Mouse (Mus musculus) midbrain, embryonic 11.5 days (tissue): ENCODE measurements around the gene Krt71. TPM values are rescaled to one million over a fixed set of nuclear protein-coding genes. Genes with fewer than 3 reads are reported as not detected.

ENCODE experiments used
- ATAC-seq: fragments of 200-750 bp; cut with Nextera tagmentation; 2 replicates; pipeline ENCODE4 v1.8.0; 2017; ENCODE audit warnings: moderate TSS enrichment, moderate library complexity; ENCODE audit not compliant: low FRiP score
- DNase-seq: peaks from one replicate; pipeline ENCODE4 v3.0.0; 2015; ENCODE audit warnings: low spot score; ENCODE audit errors: missing footprints
- H3K27ac ChIP-seq: fragments of 300-500 bp; sonication (generic); 2 replicates; pipeline ENCODE4 v1.5.1; 2014; ENCODE audit warnings: low read depth, low read length
- H3K27me3 ChIP-seq: fragments of 300-500 bp; sonication (generic); 2 replicates; pipeline ENCODE4 v1.6.1; 2014; ENCODE audit warnings: mild to moderate bottlenecking, low read length, moderate library complexity, mixed read lengths; ENCODE audit not compliant: control insufficient read depth, insufficient read depth
- H3K36me3 ChIP-seq: fragments of 300-500 bp; sonication (generic); 2 replicates; pipeline ENCODE4 v1.6.1; 2014; ENCODE audit warnings: mild to moderate bottlenecking, low read length, moderate library complexity, mixed read lengths; ENCODE audit not compliant: control insufficient read depth, insufficient read depth
- H3K4me1 ChIP-seq: fragments of 300-500 bp; sonication (generic); 2 replicates; pipeline ENCODE4 v1.6.1; 2014; ENCODE audit warnings: low read length; ENCODE audit not compliant: control insufficient read depth, insufficient read depth
- H3K4me2 ChIP-seq: fragments of 300-500 bp; sonication (generic); 2 replicates; pipeline ENCODE4 v1.6.1; 2014; ENCODE audit warnings: mild to moderate bottlenecking, moderate library complexity
- H3K4me3 ChIP-seq: fragments of 300-500 bp; sonication (generic); 2 replicates; pipeline ENCODE4 v1.5.1; 2014; ENCODE audit warnings: low read depth, low read length
- H3K9ac ChIP-seq: fragments of 300-500 bp; sonication (generic); 2 replicates; pipeline ENCODE4 v1.6.1; 2014; ENCODE audit warnings: low read length
- H3K9me3 ChIP-seq: fragments of 300-500 bp; sonication (generic); 2 replicates; pipeline ENCODE4 v1.6.1; 2016; ENCODE audit warnings: low read length; ENCODE audit not compliant: control insufficient read depth
- WGBS: fragments of 180-500 bp; shearing (Covaris S2); extraction: QIAGEN DNeasy Blood & Tissue Kit; methylation state at CpG from one replicate; pipeline ENCODE4 v1.1.7; 2014; 5-methylcytosine and 5-hydroxymethylcytosine counted together
- polyA plus RNA-seq: library from polyadenylated mRNA; unstranded; fragments of >200 nt; fragmentation: Nextera tagmentation; extraction: Ambion mirVana; gene quantifications from 2 replicates; pipeline ENCODE4 v1.2.1, GENCODE M21; 2014

Krt71 gene
- polyA plus RNA-seq = not detected in 2 replicates

- no peak for ATAC-seq
- H3K36me3 ChIP-seq = no peaks in the 10 kb centered on the region
- 56% methylated on average over 14 of the region's 14 CpGs for WGBS
These were observed at the start of gene Krt71 for GRCm38 (mm10) chr15:101742711-101743110. TSS of gene Krt71 (minus strand) at chr15:101743109.

GRCm38 (mm10) chr15:101790867-101791266 is 48.0 kb upstream of the Krt71 start:
- Histone ChIP-seq H3K9me3 (no peaks in the 10 kb centered on the region), H3K27me3 (no peaks in the 10 kb centered on the region), H3K27ac (no peak overlapping the region), H3K4me3 (no peak overlapping the region), H3K4me1 (no peaks in the 10 kb centered on the region), H3K36me3 (no peaks in the 10 kb centered on the region), H3K4me2 (no peak overlapping the region), H3K9ac (no peak overlapping the region)
- no peak for DNase-seq
- ATAC-seq = no peak
- WGBS = 32% methylated on average over 3 of the region's 3 CpGs

More at GRCm38 (mm10) chr15:101742711-101743110, at the start of gene Krt71:
- no peak for DNase-seq
- no peak within 1 kb of the TSS for H3K27ac ChIP-seq
- H3K4me3 ChIP-seq = no peak within 1 kb of the TSS
- H3K4me1 ChIP-seq = no peaks in the 10 kb centered on the region
- no peaks in the 10 kb centered on the region for H3K27me3 ChIP-seq
- no peak within 1 kb of the TSS for H3K9ac ChIP-seq
- no peak within 1 kb of the TSS for H3K4me2 ChIP-seq
- H3K9me3 ChIP-seq = no peaks in the 10 kb centered on the region

GRCm38 (mm10) chr15:101786360-101786759 is 43.5 kb upstream of the Krt71 start, which contains the start of gene Krt72:
TSS of gene Krt72 (minus strand) at chr15:101786460.
- no peak for DNase-seq
- H3K9me3 ChIP-seq = no peaks in the 10 kb centered on the region
- no peak for ATAC-seq
- no peaks in the 10 kb centered on the region for H3K36me3 ChIP-seq
- no peak within 1 kb of the TSS for H3K4me3 ChIP-seq
- H3K27ac ChIP-seq = no peak within 1 kb of the TSS
- H3K4me1 ChIP-seq = no peaks in the 10 kb centered on the region
- no peak within 1 kb of the TSS for H3K4me2 ChIP-seq
- H3K9ac ChIP-seq = no peak within 1 kb of the TSS
- no peaks in the 10 kb centered on the region for H3K27me3 ChIP-seq
- WGBS = 89% methylated on average over 18 of the region's 18 CpGs

GRCm38 (mm10) chr15:101773420-101773819 is 30.5 kb upstream of the Krt71 start:
- 84% methylated on average over 10 of the region's 10 CpGs for WGBS
- no peak for ATAC-seq

DNA sequence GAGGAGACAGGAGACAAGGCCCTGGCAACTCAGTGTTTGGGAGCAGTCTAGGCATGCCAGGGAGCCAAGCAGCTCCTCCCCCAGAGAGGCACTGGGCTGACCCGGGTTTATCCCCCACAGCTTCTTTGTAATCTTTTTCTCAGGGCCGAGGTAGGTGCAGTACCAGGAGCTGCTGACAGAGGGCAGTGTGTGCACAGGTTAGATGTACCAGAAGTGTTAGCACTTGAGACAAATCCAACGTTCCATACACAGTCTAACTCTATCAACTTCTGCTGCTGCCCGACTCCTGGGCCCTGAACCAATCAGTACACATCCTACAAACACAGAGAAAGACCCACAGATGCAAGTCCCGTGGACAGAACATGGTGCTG is 29.8 kb upstream of the Krt71 start:
- Histone ChIP-seq H3K9ac (peak overlapping the region; percentile 24; the same call in 1 of the 2 replicates), H3K27ac (no peak overlapping the region), H3K4me1 (no peaks in the 10 kb centered on the region; the same call in 1 of the 2 replicates), H3K36me3 (no peaks in the 10 kb centered on the region), H3K27me3 (no peaks in the 10 kb centered on the region), H3K9me3 (no peaks in the 10 kb centered on the region), H3K4me3 (no peak overlapping the region), H3K4me2 (no peak overlapping the region)
- ATAC-seq = peak; percentile 73
- 8% methylated on average over 5 of the region's 5 CpGs for WGBS
- peak; percentile 100 for DNase-seq

More at GRCm38 (mm10) chr15:101773420-101773819, 30.5 kb upstream of the Krt71 start:
- H3K27ac ChIP-seq = no peak overlapping the region
- H3K4me3 ChIP-seq = no peak overlapping the region
- H3K36me3 ChIP-seq = no peaks in the 10 kb centered on the region
- H3K9ac ChIP-seq = no peak overlapping the region
- no peaks in the 10 kb centered on the region for H3K27me3 ChIP-seq
- no peaks in the 10 kb centered on the region; the same call in 1 of the 2 replicates for H3K4me1 ChIP-seq
- H3K4me2 ChIP-seq = no peak overlapping the region
- no peaks in the 10 kb centered on the region for H3K9me3 ChIP-seq
- DNase-seq = no peak

DNA sequence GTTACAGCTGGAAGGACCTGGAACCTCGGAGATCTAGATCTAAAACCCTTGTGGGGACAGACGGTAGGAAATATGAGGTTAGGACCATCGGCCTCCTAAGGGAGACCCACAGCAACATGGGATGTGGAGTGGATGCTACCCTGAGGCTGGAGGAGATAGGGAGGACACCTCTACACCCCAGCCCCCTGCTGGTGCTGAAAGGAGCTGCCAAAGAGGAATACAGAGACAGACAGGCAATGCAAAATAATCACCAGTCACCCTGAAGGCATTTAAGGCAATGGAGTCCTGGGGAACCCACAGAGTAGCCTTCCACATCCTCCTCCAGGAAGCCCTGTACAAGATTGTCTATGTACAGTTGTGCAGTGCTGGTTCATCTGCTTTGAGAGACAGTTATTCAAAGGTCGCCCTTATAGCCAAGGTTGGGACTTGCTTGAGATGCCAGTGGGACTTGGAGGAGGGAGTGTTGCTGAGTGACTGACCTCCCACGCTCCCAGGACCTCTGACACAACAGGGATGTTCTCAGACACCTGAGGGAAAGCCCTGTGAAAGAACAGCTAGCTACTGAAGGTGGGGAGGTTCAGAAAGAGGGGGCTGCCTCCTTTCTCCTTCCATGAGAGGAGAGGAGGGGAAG is 29.3 kb upstream of the Krt71 start:
- Histone ChIP-seq H3K27ac (no peak overlapping the region), H3K9me3 (no peaks in the 10 kb centered on the region), H3K36me3 (no peaks in the 10 kb centered on the region), H3K4me3 (no peak overlapping the region), H3K4me1 (no peaks in the 10 kb centered on the region; the same call in 1 of the 2 replicates), H3K4me2 (no peak overlapping the region), H3K27me3 (no peaks in the 10 kb centered on the region), H3K9ac (peak overlapping the region; percentile 24; the same call in 1 of the 2 replicates)
- ATAC-seq = peak; percentile 24; the same call in 1 of the 2 replicates
- DNase-seq = peak; percentile 90
- WGBS = 76% methylated on average over 5 of the region's 5 CpGs

- WGBS = 51% methylated on average over 8 of the region's 8 CpGs
- no peak overlapping the region for H3K4me3 ChIP-seq
- no peak overlapping the region for H3K27ac ChIP-seq
- H3K36me3 ChIP-seq = no peaks in the 10 kb centered on the region
- no peak overlapping the region for H3K9ac ChIP-seq
- H3K4me2 ChIP-seq = no peak overlapping the region
- ATAC-seq (no peak), DNase-seq (no peak)
- no peaks in the 10 kb centered on the region for H3K27me3 ChIP-seq
- no peaks in the 10 kb centered on the region for H3K9me3 ChIP-seq
- H3K4me1 ChIP-seq = no peaks in the 10 kb centered on the region; the same call in 1 of the 2 replicates
These were observed 27.3 kb upstream of the Krt71 start for GRCm38 (mm10) chr15:101770226-101770625.

- Histone ChIP-seq H3K4me3 (no peak overlapping the region), H3K4me1 (no peaks in the 10 kb centered on the region), H3K9me3 (no peaks in the 10 kb centered on the region), H3K4me2 (no peak overlapping the region), H3K36me3 (no peaks in the 10 kb centered on the region), H3K27ac (no peak overlapping the region), H3K27me3 (no peaks in the 10 kb centered on the region), H3K9ac (no peak overlapping the region)
- DNase-seq (no peak), ATAC-seq (no peak)
- 72% methylated on average over 7 of the region's 7 CpGs for WGBS
These were observed 5.1 kb downstream of the Krt71 start for GRCm38 (mm10) chr15:101737786-101738185.

GRCm38 (mm10) chr15:101730653-101731052 is 12.3 kb downstream of the Krt71 start:
- no peak for ATAC-seq
- DNase-seq = no peak
- Histone ChIP-seq H3K9me3 (no peaks in the 10 kb centered on the region), H3K4me2 (no peak overlapping the region), H3K36me3 (no peaks in the 10 kb centered on the region), H3K27ac (no peak overlapping the region), H3K4me1 (no peaks in the 10 kb centered on the region), H3K9ac (no peak overlapping the region), H3K4me3 (no peak overlapping the region), H3K27me3 (no peaks in the 10 kb centered on the region)
